Mouse (Mus musculus) G1E (cell line): Measurements from ENCODE around the gene Nmnat3.

Source experiments
- CTCF ChIP-seq: IDR thresholded peaks from 2 replicates; pipeline ENCODE4 v1.5.1; 2012; ENCODE audit warnings: low read depth, low read length, inconsistent platforms, mixed read lengths
- POLR2AphosphoS5 ChIP-seq: IDR thresholded peaks from 2 replicates; pipeline ENCODE4 v1.6.1; 2012; ENCODE audit warnings: low read depth, low read length, inconsistent platforms; ENCODE audit not compliant: insufficient replicate concordance
- TAL1 ChIP-seq: conservative IDR thresholded peaks from 2 replicates; pipeline ENCODE4 v1.6.1; 2012; ENCODE audit warnings: low read depth, low read length, inconsistent platforms, mixed read lengths

DNA sequence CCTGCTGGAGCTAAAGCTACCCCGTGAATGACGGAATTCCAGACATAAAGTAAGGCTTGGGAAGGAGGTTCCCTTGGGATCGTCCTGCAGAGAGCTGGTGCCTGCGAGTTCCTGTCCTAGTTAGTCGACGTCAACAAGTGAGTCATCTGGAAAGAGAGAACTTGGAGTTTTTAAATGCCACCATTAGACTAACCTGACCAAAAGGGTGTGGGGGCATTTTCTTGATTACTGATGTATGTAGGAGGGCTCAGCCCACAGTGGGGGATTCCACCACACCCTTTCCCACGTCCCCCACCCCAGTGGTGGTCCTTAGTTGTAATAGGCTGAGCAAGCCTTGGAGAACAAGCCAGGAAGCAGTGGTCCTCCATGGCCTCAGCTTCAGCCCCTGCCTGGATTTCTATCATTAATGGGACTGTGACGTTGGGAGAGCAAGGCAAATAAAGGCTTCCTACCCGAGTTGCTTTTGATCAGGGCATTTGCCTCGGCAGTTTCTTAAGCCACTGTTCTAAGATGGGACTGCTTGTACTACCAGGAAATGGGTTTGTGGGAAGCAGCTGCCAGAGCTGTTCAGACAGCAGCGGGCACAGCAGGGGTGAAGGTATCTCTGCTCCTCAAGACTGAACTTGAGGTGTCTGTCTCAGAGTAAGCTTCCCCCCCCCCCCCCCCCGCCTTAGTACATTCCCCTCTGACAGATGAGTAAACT, 10.2 kb downstream of the Nmnat3 start:
- TF ChIP-seq TAL1 (no peak), CTCF (no peak), POLR2AphosphoS5 (no peak)
